Mouse (Mus musculus) megakaryocyte, embryonic 14.5 days (primary cell): ENCODE data around the gene Myo6. TPM values are rescaled to one million over a fixed set of nuclear protein-coding genes. Genes with fewer than 3 reads are reported as not detected.

Source experiments
- H3K27me3 ChIP-seq: replicated peaks from 2 replicates; pipeline ENCODE3; 2012; ENCODE audit warnings: inconsistent platforms
- H3K36me3 ChIP-seq: replicated peaks from 2 replicates; pipeline ENCODE3; 2012; ENCODE audit warnings: low read length, inconsistent platforms, mixed read lengths
- H3K4me1 ChIP-seq: 2 replicates; pipeline ENCODE4 v1.6.1; 2012; ENCODE audit warnings: inconsistent platforms
- H3K4me3 ChIP-seq: replicated peaks from 2 replicates; pipeline ENCODE3; 2012; ENCODE audit warnings: moderate library complexity, mild to moderate bottlenecking, inconsistent platforms
- H3K9me3 ChIP-seq: 2 replicates; pipeline ENCODE4 v1.6.1; 2012; ENCODE audit warnings: inconsistent platforms
- FLI1 ChIP-seq: IDR thresholded peaks from 2 replicates; pipeline ENCODE4 v1.6.1; 2012; ENCODE audit warnings: low read length, inconsistent platforms, mixed read lengths
- GATA1 ChIP-seq: IDR thresholded peaks from 3 replicates; pipeline ENCODE4 v1.6.1; 2012; ENCODE audit warnings: mixed read lengths, low read length, inconsistent platforms, borderline replicate concordance
- polyA plus RNA-seq: library from polyadenylated mRNA; stranded (reverse); fragments of >175 nt; gene quantifications from 2 replicates; pipeline ENCODE4 v1.2.3, GENCODE M21; 2012; ENCODE audit warnings: low replicate concordance; ENCODE audit not compliant: insufficient read depth

Myo6 gene
- polyA plus RNA-seq, 1 experiment, result 25.5 TPM

- Histone ChIP-seq H3K27me3 (no peaks in the 10 kb centered on the region), H3K4me3 (no peak overlapping the region), H3K9me3 (no peaks in the 10 kb centered on the region), H3K36me3 (no peaks in the 10 kb centered on the region), H3K4me1 (peaks cover 41% of the 10 kb centered on the region)
- TF ChIP-seq GATA1, result no peak
- no peak for TF ChIP-seq FLI1
Measured at GRCm38 (mm10) chr9:80197233-80197632, 32.4 kb downstream of the Myo6 start.

DNA sequence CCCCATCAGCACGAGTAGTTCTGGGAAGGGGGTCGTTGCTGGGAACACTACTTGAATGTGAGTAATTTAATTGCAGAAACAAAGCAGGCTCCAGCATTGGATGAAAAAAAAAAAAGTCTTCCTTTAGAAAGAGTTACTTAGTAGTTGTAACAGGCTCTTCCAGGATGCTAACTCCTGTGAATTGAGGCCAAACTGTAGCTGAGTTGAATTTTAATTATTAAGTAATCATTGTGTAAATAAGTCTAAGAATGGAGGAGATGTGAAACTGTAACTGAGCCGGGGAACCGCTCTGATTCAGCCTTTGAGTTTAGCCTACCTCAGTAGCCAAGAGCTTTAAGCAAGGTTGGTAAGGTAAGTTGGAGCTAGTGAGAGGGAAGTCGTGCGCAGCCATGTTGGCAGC lies 36.0 kb downstream of the Myo6 start:
- Histone ChIP-seq H3K4me3 (no peak overlapping the region), H3K9me3 (no peaks in the 10 kb centered on the region), H3K27me3 (no peaks in the 10 kb centered on the region), H3K4me1 (peaks cover 15% of the 10 kb centered on the region), H3K36me3 (no peaks in the 10 kb centered on the region)
- TF ChIP-seq FLI1 (no peak), GATA1 (no peak)

DNA sequence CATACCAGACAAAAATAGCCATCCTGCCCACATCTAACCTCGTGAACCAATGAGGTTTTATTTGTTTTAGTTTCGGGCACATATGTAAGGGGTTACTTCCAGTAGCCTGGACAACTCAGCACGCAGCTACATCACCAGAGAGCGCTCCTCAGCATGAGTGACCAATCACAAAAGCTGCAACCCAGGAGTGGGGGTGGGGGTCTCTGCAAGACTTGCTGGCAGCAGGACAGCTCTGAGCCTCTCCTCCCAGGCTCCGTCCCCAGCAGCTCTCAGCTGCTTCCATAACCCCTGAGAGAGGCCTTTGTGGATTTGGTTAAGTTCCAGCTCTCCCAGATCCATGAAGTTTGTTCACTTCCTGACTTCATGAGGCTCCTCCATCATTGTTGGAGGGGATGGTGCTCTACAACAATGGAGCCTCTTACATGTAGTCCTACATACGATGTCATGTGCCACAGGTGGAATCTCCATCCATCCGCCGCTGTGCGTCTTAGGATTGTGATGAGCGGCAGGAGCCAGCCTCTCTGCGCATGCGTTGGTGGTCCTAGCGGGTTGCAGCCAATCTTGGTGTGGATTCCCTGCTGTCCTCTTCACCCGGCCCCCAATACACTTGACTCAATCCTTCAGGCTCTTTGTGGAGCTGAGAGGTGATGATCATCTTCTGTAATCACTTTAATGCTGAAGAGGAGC lies 37.7 kb downstream of the Myo6 start:
- H3K9me3 ChIP-seq, result no peaks in the 10 kb centered on the region
- no peak overlapping the region for H3K4me3 ChIP-seq
- H3K36me3 ChIP-seq, result no peaks in the 10 kb centered on the region
- TF ChIP-seq GATA1, result no peak
- no peak for TF ChIP-seq FLI1
- no peaks in the 10 kb centered on the region for H3K27me3 ChIP-seq
- peaks cover under 1% of the 10 kb centered on the region for H3K4me1 ChIP-seq

GRCm38 (mm10) chr9:80208681-80209080 lies 43.9 kb downstream of the Myo6 start:
- Histone ChIP-seq H3K36me3 (no peaks in the 10 kb centered on the region), H3K4me3 (no peak overlapping the region), H3K9me3 (no peaks in the 10 kb centered on the region), H3K4me1 (peaks cover 10% of the 10 kb centered on the region), H3K27me3 (no peaks in the 10 kb centered on the region)
- no peak for TF ChIP-seq GATA1
- TF ChIP-seq FLI1, result no peak

DNA sequence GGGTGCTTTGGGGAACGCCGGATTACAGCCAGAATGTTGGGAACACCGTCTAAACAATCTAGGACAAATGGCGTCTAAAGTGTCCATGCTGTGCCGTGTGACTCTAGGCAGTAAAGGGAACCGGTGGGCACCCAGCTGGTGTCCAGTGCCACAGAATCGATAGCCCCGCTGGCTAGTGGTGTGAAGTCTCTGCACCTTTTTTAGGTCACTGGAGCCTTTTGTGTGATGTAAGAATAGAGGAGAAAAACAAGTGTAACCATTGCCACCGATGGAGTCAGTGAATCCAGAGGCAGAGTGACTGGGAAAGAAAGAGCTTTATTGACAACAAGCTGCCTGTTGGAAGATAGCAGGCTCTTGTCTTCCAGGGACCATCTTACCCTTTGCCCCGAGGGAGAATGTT lies 44.6 kb downstream of the Myo6 start:
- TF ChIP-seq FLI1, result no peak
- no peak for TF ChIP-seq GATA1

GRCm38 (mm10) chr9:80210096-80210495 lies 45.3 kb downstream of the Myo6 start:
- TF ChIP-seq GATA1 (no peak), FLI1 (no peak)
- no peaks in the 10 kb centered on the region for H3K36me3 ChIP-seq
- H3K27me3 ChIP-seq, result peaks cover 2% of the 10 kb centered on the region
- no peaks in the 10 kb centered on the region for H3K9me3 ChIP-seq
- peaks cover 17% of the 10 kb centered on the region for H3K4me1 ChIP-seq
- H3K4me3 ChIP-seq, result no peak overlapping the region

More for the DNA sequence above, 44.6 kb downstream of the Myo6 start:
- Histone ChIP-seq H3K4me1 (peaks cover 17% of the 10 kb centered on the region), H3K27me3 (peaks cover 2% of the 10 kb centered on the region), H3K9me3 (no peaks in the 10 kb centered on the region), H3K36me3 (no peaks in the 10 kb centered on the region), H3K4me3 (no peak overlapping the region)

- Histone ChIP-seq H3K4me1 (peaks cover 26% of the 10 kb centered on the region), H3K36me3 (peaks cover 4% of the 10 kb centered on the region), H3K9me3 (no peaks in the 10 kb centered on the region), H3K27me3 (peaks cover 2% of the 10 kb centered on the region), H3K4me3 (no peak overlapping the region)
- TF ChIP-seq GATA1 (no peak), FLI1 (no peak)
Measured at GRCm38 (mm10) chr9:80213428-80213827, 48.6 kb downstream of the Myo6 start.

DNA sequence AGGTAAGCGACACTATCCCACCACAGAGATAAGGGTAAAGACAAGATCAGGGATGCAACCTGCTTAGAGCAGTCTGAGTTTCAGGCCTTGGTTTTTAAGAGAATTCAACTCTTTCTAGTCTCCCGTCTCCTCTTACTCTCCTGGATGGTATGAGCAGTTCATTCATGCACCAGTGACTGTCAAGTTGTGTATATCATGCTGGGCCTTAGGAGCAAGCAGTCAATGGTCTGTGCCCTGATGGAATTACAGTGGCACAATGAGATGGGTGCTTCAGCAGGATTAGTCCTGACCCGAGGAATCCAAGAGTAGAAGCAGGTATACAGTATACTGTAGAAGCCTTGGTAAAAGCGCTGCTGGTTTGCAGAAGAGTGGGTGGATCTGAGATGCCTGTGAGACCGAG lies 50.7 kb downstream of the Myo6 start:
- Histone ChIP-seq H3K9me3 (no peaks in the 10 kb centered on the region), H3K36me3 (peaks cover 14% of the 10 kb centered on the region), H3K4me3 (no peak overlapping the region), H3K4me1 (peaks cover 20% of the 10 kb centered on the region), H3K27me3 (peaks cover 2% of the 10 kb centered on the region)
- TF ChIP-seq GATA1, result no peak
- no peak for TF ChIP-seq FLI1

DNA sequence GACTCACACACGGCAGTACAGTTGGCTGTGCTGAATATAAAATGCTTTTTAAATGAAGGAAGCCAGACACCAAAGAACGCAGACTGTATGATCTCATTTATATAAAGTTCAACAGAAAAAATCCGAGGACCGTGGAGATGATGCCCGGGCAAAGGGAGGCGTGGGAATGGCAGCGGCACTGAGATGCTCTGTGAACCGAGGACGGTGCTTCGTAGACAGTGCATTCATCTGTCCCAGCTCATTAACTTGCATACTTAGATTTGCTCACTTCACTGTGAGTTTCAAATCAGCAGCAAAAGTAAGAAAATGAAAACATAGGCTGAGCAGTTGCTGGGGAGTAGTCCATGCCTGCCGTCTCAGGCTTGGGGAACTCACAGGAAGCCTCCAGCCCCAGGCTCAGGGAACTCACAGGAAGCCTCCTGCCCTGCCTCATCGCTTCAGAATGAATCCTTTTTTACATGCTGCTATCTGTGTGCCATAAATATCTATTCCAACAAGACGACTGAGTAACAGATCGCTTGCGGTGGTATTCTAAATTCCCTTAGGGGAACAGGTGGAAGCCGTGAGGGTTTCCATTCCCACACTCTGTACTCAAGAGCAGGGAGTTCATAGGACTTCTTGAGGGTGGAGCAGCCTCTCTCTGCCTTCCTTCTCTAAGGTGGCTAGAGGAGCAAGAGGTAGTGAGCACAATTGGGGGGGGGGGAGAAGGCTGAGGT lies 52.1 kb downstream of the Myo6 start:
- H3K9me3 ChIP-seq, result no peaks in the 10 kb centered on the region
- H3K36me3 ChIP-seq, result peaks cover 18% of the 10 kb centered on the region
- peaks cover 20% of the 10 kb centered on the region for H3K4me1 ChIP-seq
- TF ChIP-seq FLI1 (no peak), GATA1 (no peak)
- peak overlapping the region; percentile 44 for H3K4me3 ChIP-seq
- peaks cover 2% of the 10 kb centered on the region for H3K27me3 ChIP-seq

GRCm38 (mm10) chr9:80218718-80219117 lies 53.9 kb downstream of the Myo6 start:
- Histone ChIP-seq H3K27me3 (peaks cover 2% of the 10 kb centered on the region), H3K4me1 (peaks cover 16% of the 10 kb centered on the region), H3K9me3 (no peaks in the 10 kb centered on the region), H3K36me3 (peaks cover 18% of the 10 kb centered on the region), H3K4me3 (no peak overlapping the region)
- TF ChIP-seq FLI1, result no peak
